Comparison of ENCODE assay signal across 32 mouse cellular contexts in the genomic region with DNA sequence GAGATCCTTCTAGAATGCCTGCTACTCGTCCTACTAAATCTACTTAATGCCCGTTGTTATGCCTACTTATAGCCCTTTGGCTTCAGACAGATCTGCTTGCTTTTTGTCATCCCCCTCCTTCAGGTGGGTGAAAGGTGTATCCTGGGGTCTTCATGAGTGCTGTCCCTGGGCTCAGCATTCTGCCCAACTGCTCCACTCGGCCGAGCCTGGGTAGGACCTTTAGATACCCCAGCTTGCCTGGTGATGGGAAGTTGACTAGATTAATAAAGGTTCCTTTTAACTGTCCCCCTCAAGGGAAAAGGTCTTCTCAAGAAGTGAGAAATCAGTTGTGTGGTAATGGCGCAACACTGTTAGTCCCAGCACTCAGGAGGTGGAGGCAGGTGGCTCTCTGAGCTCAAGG. TPM values are rescaled to one million over a fixed set of nuclear protein-coding genes. Genes with fewer than 3 reads are reported as not detected.
"Had no signal": no experiment of that assay in that cellular context is flagged by ENCODE, and none has a peak within 500 bp of the region (broad histone marks: within the 10 kb centered on the region; RNA-seq: fewer than 3 reads in every experiment).

No protein-coding gene starts in this region.

- DNase-seq: cerebellum, adult 2 months; cerebellum, adult 8-10 months; cerebellum, adult 9-10 months; cerebellum, adult 9-11 months; cerebellum, postnatal 10 days; cerebellum, postnatal 14 days; cerebellum, postnatal 25 days; cerebellum, postnatal 36 days; embryo, embryonic 11 days; forebrain, postnatal 0 days; gastrocnemius, adult 2 months; gastrocnemius, postnatal 10 days; gastrocnemius, postnatal 14 days; gastrocnemius, postnatal 25 days; gastrocnemius, postnatal 36 days; heart, adult 18-20 months; heart, adult 2 months had no signal

- H3K27ac ChIP-seq: embryonic facial prominence, embryonic 10.5 days; embryonic facial prominence, embryonic 12.5 days; embryonic facial prominence, embryonic 13.5 days; embryonic facial prominence, embryonic 15.5 days; forebrain, embryonic 10.5 days; forebrain, embryonic 12.5 days; forebrain, embryonic 13.5 days; forebrain, embryonic 15.5 days; gastrocnemius, adult 2 months; heart, adult 2 months had no signal

- H3K27me3 ChIP-seq: embryonic facial prominence, embryonic 12.5 days; embryonic facial prominence, embryonic 13.5 days; embryonic facial prominence, embryonic 15.5 days; forebrain, embryonic 12.5 days; forebrain, embryonic 13.5 days; forebrain, embryonic 15.5 days had no signal

- H3K9me3 ChIP-seq: embryonic facial prominence, embryonic 10.5 days; embryonic facial prominence, embryonic 12.5 days; embryonic facial prominence, embryonic 13.5 days; embryonic facial prominence, embryonic 15.5 days; forebrain, embryonic 10.5 days; forebrain, embryonic 12.5 days; forebrain, embryonic 13.5 days; forebrain, embryonic 15.5 days had no signal

- H3K4me1 ChIP-seq: embryonic facial prominence, embryonic 12.5 days; embryonic facial prominence, embryonic 13.5 days; embryonic facial prominence, embryonic 15.5 days; forebrain, embryonic 10.5 days; forebrain, embryonic 12.5 days; forebrain, embryonic 13.5 days; forebrain, embryonic 15.5 days had no signal

- H3K9ac ChIP-seq: embryonic facial prominence, embryonic 12.5 days; embryonic facial prominence, embryonic 13.5 days; embryonic facial prominence, embryonic 15.5 days; forebrain, embryonic 12.5 days; forebrain, embryonic 13.5 days; forebrain, embryonic 15.5 days; forebrain, postnatal 0 days had no signal

- H3K4me3 ChIP-seq: embryonic facial prominence, embryonic 10.5 days; embryonic facial prominence, embryonic 12.5 days; embryonic facial prominence, embryonic 13.5 days; embryonic facial prominence, embryonic 15.5 days; erythroblast, embryonic 14.5 days; forebrain, embryonic 10.5 days; forebrain, embryonic 12.5 days; forebrain, embryonic 13.5 days; forebrain, embryonic 15.5 days; gastrocnemius, adult 2 months; heart, adult 2 months had no signal

- H3K36me3 ChIP-seq: embryonic facial prominence, embryonic 10.5 days; embryonic facial prominence, embryonic 12.5 days; embryonic facial prominence, embryonic 13.5 days; embryonic facial prominence, embryonic 15.5 days; forebrain, embryonic 10.5 days; forebrain, embryonic 12.5 days; forebrain, embryonic 15.5 days had no signal

- H3K4me2 ChIP-seq: embryonic facial prominence, embryonic 12.5 days; embryonic facial prominence, embryonic 13.5 days; embryonic facial prominence, embryonic 15.5 days; forebrain, embryonic 12.5 days; forebrain, embryonic 13.5 days; forebrain, embryonic 15.5 days had no signal

- ATAC-seq: forebrain, embryonic 13.5 days; forebrain, embryonic 14.5 days; forebrain, embryonic 15.5 days; forebrain, embryonic 16.5 days; forebrain, postnatal 0 days had no signal

RNA-seq across cellular contexts. Expression of a gene that starts 24.9 kb away (rescaled TPM):
- polyA plus RNA-seq: cerebellum, adult 2 months; cortical plate, adult 2 months; embryonic facial prominence, embryonic 12.5 days; embryonic facial prominence, embryonic 14.5 days; erythroblast, embryonic 14.5 days; forebrain, embryonic 13.5 days; forebrain, embryonic 14.5 days; forebrain, embryonic 15.5 days; forebrain, embryonic 16.5 days; forebrain, postnatal 0 days; frontal cortex, adult 2 months; gonadal fat pad, adult 2 months; heart, adult 2 months had no signal
